Mouse (Mus musculus): ENCODE measurements around the gene Zfand3.

DNA sequence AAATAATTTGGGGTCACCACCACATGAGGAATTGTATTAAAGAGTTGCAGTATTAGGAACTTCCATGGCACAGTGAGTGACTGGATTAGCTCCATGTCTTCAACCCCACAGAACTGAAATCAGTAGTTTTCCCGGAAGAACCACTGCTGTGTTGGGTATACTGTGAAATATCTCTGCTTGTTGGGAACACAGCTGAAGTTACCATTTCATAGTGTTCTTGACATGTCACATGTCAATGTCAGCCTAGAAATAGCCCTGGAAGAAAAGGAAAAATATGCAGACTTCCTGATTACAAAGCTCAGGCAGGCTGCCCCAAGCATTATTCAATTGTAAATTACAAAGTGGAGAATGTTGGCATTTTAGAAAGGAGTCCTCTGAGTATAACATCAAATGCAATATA, 143.4 kb downstream of the Zfand3 start:
- TF ChIP-seq CTCF (IDR thresholded peaks at IDR 0.05; ENCODE audit: extremely low read depth, insufficient read length, insufficient replicate concordance, low read depth, low read length), result no peak
- TF ChIP-seq POLR2A (IDR thresholded peaks at IDR 0.05; ENCODE audit: low read depth, low read length), result no peak

Measured in small intestine, adult 2 months (tissue).